Mouse (Mus musculus) right cerebral cortex, postnatal 36 days (tissue): Measurements from ENCODE around the gene Atp6v1g2.

Experiments
- DNase-seq, 2 experiments: peaks; one replicate each; pipeline ENCODE4 v3.0.0; 2022; ENCODE audit warnings: low spot score in 2 of 2, mixed read lengths in 1 of 2

The Atp6v1g2 gene

GRCm38 (mm10) chr17:35254241-35255098, 21.0 kb downstream of the Atp6v1g2 start:
- no peak for DNase-seq

- DNase-seq = no peak
Measured at GRCm38 (mm10) chr17:35255301-35255700, 21.8 kb downstream of the Atp6v1g2 start.

GRCm38 (mm10) chr17:35255704-35256103, 22.2 kb downstream of the Atp6v1g2 start:
- DNase-seq = no peak

GRCm38 (mm10) chr17:35257378-35257777, 23.9 kb downstream of the Atp6v1g2 start:
- DNase-seq = no peak

GRCm38 (mm10) chr17:35257824-35258491, 24.5 kb downstream of the Atp6v1g2 start:
- DNase-seq = peak; percentile 89 to 90

GRCm38 (mm10) chr17:35258492-35259478, 25.3 kb downstream of the Atp6v1g2 start:
- no peak for DNase-seq

GRCm38 (mm10) chr17:35259621-35260020, 26.2 kb downstream of the Atp6v1g2 start:
- no peak for DNase-seq

- no peak for DNase-seq
Measured at GRCm38 (mm10) chr17:35261651-35262050, 28.2 kb downstream of the Atp6v1g2 start.

- peak; percentile 91 to 92 for DNase-seq
Measured at GRCm38 (mm10) chr17:35262664-35263522, 29.4 kb downstream of the Atp6v1g2 start, which contains the start of gene H2-D1. TSS of gene H2-D1 (plus strand) at chr17:35262730.

- no peak for DNase-seq
Measured at GRCm38 (mm10) chr17:35263523-35263883, 30.0 kb downstream of the Atp6v1g2 start.

GRCm38 (mm10) chr17:35267399-35268086, 34.1 kb downstream of the Atp6v1g2 start:
- DNase-seq = no peak

GRCm38 (mm10) chr17:35269653-35270347, 36.3 kb downstream of the Atp6v1g2 start:
- DNase-seq = no peak

GRCm38 (mm10) chr17:35272249-35272648, 38.8 kb downstream of the Atp6v1g2 start:
- DNase-seq = no peak

- DNase-seq = peak; percentile 52 to 60
Measured at GRCm38 (mm10) chr17:35274770-35275169, 41.3 kb downstream of the Atp6v1g2 start.

GRCm38 (mm10) chr17:35276304-35276864, 42.9 kb downstream of the Atp6v1g2 start:
- no peak for DNase-seq

GRCm38 (mm10) chr17:35278049-35278448, 44.6 kb downstream of the Atp6v1g2 start:
- no peak for DNase-seq

- DNase-seq = no peak
Measured at GRCm38 (mm10) chr17:35278957-35279688, 45.7 kb downstream of the Atp6v1g2 start.

GRCm38 (mm10) chr17:35280276-35280675, 46.8 kb downstream of the Atp6v1g2 start:
- no peak for DNase-seq
